Mouse (Mus musculus): Measurements from ENCODE around the gene Rab25. TPM values are rescaled to one million over a fixed set of nuclear protein-coding genes. Genes with fewer than 3 reads are reported as not detected.

The Rab25 gene
- polyA plus RNA-seq, 1 experiment from 2014 or later, result 252 TPM

DNA sequence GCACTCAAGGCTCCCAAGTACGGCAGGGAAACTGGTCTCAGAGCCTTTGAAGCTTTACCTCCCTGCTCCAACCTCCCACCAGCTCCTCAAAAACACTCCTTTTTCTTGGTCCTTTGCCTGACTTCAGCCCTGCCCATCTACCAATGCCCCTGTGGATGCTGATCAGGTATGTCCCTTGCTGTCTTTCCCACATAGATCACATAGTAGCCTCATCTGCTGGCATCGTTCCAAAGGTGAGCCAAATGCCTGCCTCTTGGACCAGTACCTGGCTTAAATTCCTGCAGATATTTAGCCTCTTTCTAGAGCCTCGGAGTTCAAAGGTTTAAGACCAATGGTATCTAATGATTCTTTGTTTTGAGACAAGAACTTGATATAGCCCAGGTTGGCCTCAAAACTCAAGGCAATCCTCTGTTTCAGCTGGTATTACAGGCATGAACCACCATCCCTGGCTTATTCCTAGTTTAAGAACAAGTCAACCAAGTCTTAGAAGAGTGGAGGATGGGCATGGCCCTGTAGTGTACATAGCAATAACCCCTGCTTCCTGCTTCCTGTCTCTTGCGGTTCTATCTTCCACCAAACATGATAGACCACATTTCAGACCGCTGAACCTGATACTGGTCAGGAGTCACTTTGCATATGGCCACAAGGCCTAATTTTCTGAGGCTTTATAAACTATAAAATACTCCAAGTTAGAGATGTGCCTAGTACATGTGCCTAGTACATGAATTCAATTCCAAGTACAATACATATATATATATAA lies 4.3 kb downstream of the Rab25 start:
- Histone ChIP-seq H3K27ac (replicated peaks) (no peak overlapping the region), H3K9me3 (ENCODE audit: control insufficient read depth, low read length) (no peaks in the 10 kb centered on the region), H3K4me3 (ENCODE audit: low read depth, low read length) (no peak overlapping the region), H3K27me3 (ENCODE audit: control insufficient read depth, insufficient read depth, low read length) (no peaks in the 10 kb centered on the region), H3K36me3 (ENCODE audit: control insufficient read depth, insufficient read depth, low read length) (no peaks in the 10 kb centered on the region; the same call in 1 of the 2 replicates), H3K4me1 (replicated peaks; ENCODE audit: control insufficient read depth, insufficient read depth) (no peaks in the 10 kb centered on the region), H3K9ac (ENCODE audit: low read length) (no peak overlapping the region), H3K4me2 (replicated peaks; ENCODE audit: low read depth) (no peak overlapping the region)
- no peak for DNase-seq (ENCODE audit: low spot score)
- no peak for ATAC-seq (ENCODE audit: low FRiP score, low TSS enrichment)
- 70% methylated on average over 5 of the region's 5 CpGs for WGBS
- no peak for TF ChIP-seq CTCF (IDR thresholded peaks at IDR 0.05; ENCODE audit: low read depth)
- no peak for TF ChIP-seq EP300 (optimal IDR thresholded peaks at IDR 0.05)

DNA sequence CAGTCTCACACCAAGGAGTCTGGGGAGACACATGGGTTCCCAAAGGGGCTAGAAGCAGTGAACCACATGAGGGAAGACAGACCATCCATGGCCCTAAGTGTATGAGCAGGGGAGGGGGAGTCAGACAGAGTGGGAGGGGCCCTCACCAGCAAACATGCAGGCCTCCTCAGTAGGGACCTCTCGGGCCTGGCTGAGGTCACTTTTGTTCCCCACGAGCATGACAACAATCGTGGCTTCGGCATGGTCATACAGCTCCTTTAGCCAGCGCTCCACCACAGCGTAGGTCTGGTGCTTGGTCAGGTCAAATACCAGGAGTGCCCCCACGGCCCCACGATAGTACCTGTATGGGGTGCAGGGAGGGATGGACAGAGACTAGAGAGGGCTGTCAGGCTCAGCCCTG lies 4.9 kb downstream of the Rab25 start:
- no peak overlapping the region for H3K27ac ChIP-seq (replicated peaks)
- whole genome bisulfite sequencing, result 80% methylated on average over 8 of the region's 8 CpGs
- 0 out of 2 replicates have a peak overlapping the region, but pooled peaks have one; percentile 13 for H3K9ac ChIP-seq (ENCODE audit: low read length)
- H3K36me3 ChIP-seq (ENCODE audit: control insufficient read depth, insufficient read depth, low read length), result peaks cover 2% of the 10 kb centered on the region; the same call in 1 of the 2 replicates
- no peak for ATAC-seq (ENCODE audit: low FRiP score, low TSS enrichment)
- H3K9me3 ChIP-seq (ENCODE audit: control insufficient read depth, low read length), result no peaks in the 10 kb centered on the region
- no peak overlapping the region for H3K4me3 ChIP-seq (ENCODE audit: low read depth, low read length)
- H3K27me3 ChIP-seq (ENCODE audit: control insufficient read depth, insufficient read depth, low read length), result no peaks in the 10 kb centered on the region
- H3K4me2 ChIP-seq (replicated peaks; ENCODE audit: low read depth), result no peak overlapping the region
- no peak for TF ChIP-seq EP300 (optimal IDR thresholded peaks at IDR 0.05)
- TF ChIP-seq CTCF (IDR thresholded peaks at IDR 0.05; ENCODE audit: low read depth), result no peak
- H3K4me1 ChIP-seq (replicated peaks; ENCODE audit: control insufficient read depth, insufficient read depth), result no peaks in the 10 kb centered on the region
- no peak for DNase-seq (ENCODE audit: low spot score)

DNA sequence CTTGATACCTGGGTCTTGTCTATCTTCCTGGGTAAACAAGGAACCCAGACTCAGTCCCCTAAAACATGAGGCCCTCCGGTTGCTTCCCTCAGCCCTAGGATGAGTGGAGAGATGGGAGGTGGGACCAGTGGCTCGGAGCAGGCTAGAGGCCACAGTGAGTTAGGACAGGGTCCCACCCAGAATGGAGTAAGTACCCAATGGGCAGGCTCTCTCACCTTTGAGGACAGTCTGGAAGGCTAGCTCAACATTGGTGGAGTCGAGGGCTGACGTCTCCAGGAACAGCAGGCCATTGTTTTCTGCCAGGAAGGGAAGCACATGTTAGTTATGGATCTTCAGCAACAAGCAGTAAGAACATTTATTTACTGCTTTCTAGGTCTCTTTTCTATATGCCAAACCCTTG lies 5.6 kb downstream of the Rab25 start:
- 42% methylated on average over 4 of the region's 4 CpGs for WGBS

DNA sequence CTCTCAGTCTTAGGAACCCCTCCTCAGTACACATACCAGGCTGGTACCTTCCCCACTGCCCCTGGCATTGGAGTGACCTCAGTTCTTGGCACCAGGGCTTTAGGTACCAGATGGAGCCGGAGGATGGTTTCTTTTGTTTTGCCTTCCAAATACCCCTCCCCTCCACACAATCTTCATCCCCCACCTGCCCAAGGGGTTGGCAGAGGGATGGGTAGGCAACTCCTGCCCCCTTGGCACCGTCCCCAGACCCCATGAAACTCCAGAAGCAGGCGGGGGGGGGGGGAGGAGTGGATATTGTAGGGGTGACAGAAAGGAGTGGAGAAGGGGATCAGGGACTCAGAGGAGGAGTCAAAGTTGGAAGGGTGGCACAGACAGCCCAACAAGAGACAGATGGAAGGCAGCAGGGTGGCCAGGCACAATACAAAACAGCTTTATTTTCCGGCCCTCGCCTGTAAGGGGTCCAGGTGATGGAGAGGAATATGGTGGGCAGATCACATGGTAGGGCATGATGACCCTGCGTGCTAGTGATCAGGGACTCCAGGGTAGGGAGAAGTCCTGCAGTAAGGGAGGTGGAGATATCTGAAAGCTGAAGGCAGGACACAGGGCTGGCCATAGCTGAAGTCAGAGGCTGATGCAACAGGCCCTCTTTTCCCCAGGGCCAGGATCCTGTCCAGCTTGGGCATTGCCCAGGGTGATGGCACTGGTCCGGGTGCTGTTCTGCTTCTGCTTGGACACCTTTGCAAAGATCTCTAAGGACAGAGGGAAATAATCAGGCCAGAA lies 6.3 kb downstream of the Rab25 start:
- H3K4me3 ChIP-seq (ENCODE audit: low read depth, low read length), result no peak overlapping the region
- H3K9ac ChIP-seq (ENCODE audit: low read length), result no peak overlapping the region
- DNase-seq (ENCODE audit: low spot score) (no peak), ATAC-seq (ENCODE audit: low FRiP score, low TSS enrichment) (no peak)
- H3K9me3 ChIP-seq (ENCODE audit: control insufficient read depth, low read length), result no peaks in the 10 kb centered on the region
- no peak overlapping the region for H3K4me2 ChIP-seq (replicated peaks; ENCODE audit: low read depth)
- peaks cover 4% of the 10 kb centered on the region; the same call in 1 of the 2 replicates for H3K4me1 ChIP-seq (replicated peaks; ENCODE audit: control insufficient read depth, insufficient read depth)
- 68% methylated on average over 6 of the region's 7 CpGs for WGBS
- 0 out of 2 replicates have a peak overlapping the region, but pooled peaks have one; percentile 40 for H3K27ac ChIP-seq (replicated peaks)
- H3K36me3 ChIP-seq (ENCODE audit: control insufficient read depth, insufficient read depth, low read length), result peaks cover 4% of the 10 kb centered on the region; the same call in 1 of the 2 replicates
- TF ChIP-seq CTCF (IDR thresholded peaks at IDR 0.05; ENCODE audit: low read depth) (no peak), EP300 (optimal IDR thresholded peaks at IDR 0.05) (no peak)
- no peaks in the 10 kb centered on the region for H3K27me3 ChIP-seq (ENCODE audit: control insufficient read depth, insufficient read depth, low read length)

More for the DNA sequence above, 5.6 kb downstream of the Rab25 start:
- ATAC-seq (ENCODE audit: low FRiP score, low TSS enrichment) (no peak), DNase-seq (ENCODE audit: low spot score) (no peak)
- Histone ChIP-seq H3K9ac (ENCODE audit: low read length) (no peak overlapping the region), H3K9me3 (ENCODE audit: control insufficient read depth, low read length) (no peaks in the 10 kb centered on the region), H3K27ac (replicated peaks) (no peak overlapping the region; the same call in 1 of the 2 replicates), H3K4me2 (replicated peaks; ENCODE audit: low read depth) (no peak overlapping the region), H3K27me3 (ENCODE audit: control insufficient read depth, insufficient read depth, low read length) (no peaks in the 10 kb centered on the region), H3K4me1 (replicated peaks; ENCODE audit: control insufficient read depth, insufficient read depth) (no peaks in the 10 kb centered on the region), H3K36me3 (ENCODE audit: control insufficient read depth, insufficient read depth, low read length) (peaks cover 4% of the 10 kb centered on the region; the same call in 1 of the 2 replicates), H3K4me3 (ENCODE audit: low read depth, low read length) (no peak overlapping the region)
- TF ChIP-seq EP300 (optimal IDR thresholded peaks at IDR 0.05) (no peak), CTCF (IDR thresholded peaks at IDR 0.05; ENCODE audit: low read depth) (no peak)

DNA sequence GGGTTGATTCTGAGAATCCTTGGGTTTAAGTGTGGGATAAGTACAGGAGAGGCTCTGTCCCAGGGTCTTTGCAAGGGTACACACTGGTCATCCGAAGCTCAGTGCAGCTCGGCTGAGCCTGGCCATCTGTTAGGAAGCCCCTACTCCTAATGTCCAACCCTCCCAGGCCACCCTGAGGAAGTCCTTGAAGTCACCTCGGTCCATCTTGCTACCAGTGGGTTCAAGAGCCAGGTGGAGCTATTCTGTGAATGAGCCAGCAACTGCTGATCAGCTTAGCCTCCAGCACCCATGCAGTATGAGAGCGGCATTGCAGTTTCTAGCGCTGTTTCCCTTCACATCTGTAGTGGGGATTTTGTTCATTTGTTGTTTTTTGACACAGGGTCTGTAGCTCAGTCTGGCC lies 8.0 kb downstream of the Rab25 start:
- ATAC-seq (ENCODE audit: low FRiP score, low TSS enrichment) (no peak), DNase-seq (ENCODE audit: low spot score) (no peak)
- Histone ChIP-seq H3K36me3 (ENCODE audit: control insufficient read depth, insufficient read depth, low read length) (peaks cover 4% of the 10 kb centered on the region; the same call in 1 of the 2 replicates), H3K27ac (replicated peaks) (no peak overlapping the region), H3K9me3 (ENCODE audit: control insufficient read depth, low read length) (no peaks in the 10 kb centered on the region), H3K4me2 (replicated peaks; ENCODE audit: low read depth) (no peak overlapping the region), H3K9ac (ENCODE audit: low read length) (no peak overlapping the region), H3K27me3 (ENCODE audit: control insufficient read depth, insufficient read depth, low read length) (no peaks in the 10 kb centered on the region), H3K4me1 (replicated peaks; ENCODE audit: control insufficient read depth, insufficient read depth) (peaks cover 11% of the 10 kb centered on the region; the same call in 1 of the 2 replicates), H3K4me3 (ENCODE audit: low read depth, low read length) (no peak overlapping the region)
- TF ChIP-seq EP300 (optimal IDR thresholded peaks at IDR 0.05), result no peak
- TF ChIP-seq CTCF (IDR thresholded peaks at IDR 0.05; ENCODE audit: low read depth), result peak; percentile 10; the same call in 1 of the 2 replicates
- 70% methylated on average over 5 of the region's 5 CpGs for WGBS

Measured in stomach, postnatal 0 days (tissue).